Mouse (Mus musculus) CH12.LX (cell line): Measurements from ENCODE around the gene Galnt17. TPM values are rescaled to one million over a fixed set of nuclear protein-coding genes. Genes with fewer than 3 reads are reported as not detected.

Experiments
- DNase-seq: peaks from one replicate; pipeline ENCODE4 v3.0.0-alpha.2; 2013; ENCODE audit errors: extremely low read depth
- H3K27ac ChIP-seq: 2 replicates; pipeline ENCODE4 v1.5.1; 2012; ENCODE audit warnings: low read depth, mild to moderate bottlenecking, control low read depth, moderate library complexity; ENCODE audit not compliant: insufficient read depth
- H3K27me3 ChIP-seq: replicated peaks from 2 replicates; pipeline ENCODE3; 2012; ENCODE audit warnings: inconsistent platforms
- H3K36me3 ChIP-seq, 2 experiments: replicated peaks in 1 of 2; 2 replicates each; pipeline versions ENCODE3 to v1.6.1; 2012; ENCODE audit warnings: inconsistent platforms in 1 of 2, low read length in 1 of 2, mild to moderate bottlenecking in 1 of 2, mixed read lengths in 1 of 2, moderate library complexity in 1 of 2; ENCODE audit not compliant: control insufficient read depth in 1 of 2, insufficient read depth in 1 of 2
- H3K4me1 ChIP-seq, 2 experiments: 2 replicates each; pipeline ENCODE4 v1.6.1; 2012; ENCODE audit warnings: inconsistent platforms in 1 of 2, moderate library complexity in 1 of 2; ENCODE audit not compliant: insufficient read depth in 2 of 2, control insufficient read depth in 1 of 2
- H3K4me2 ChIP-seq: 2 replicates; pipeline ENCODE4 v1.6.1; 2012; ENCODE audit warnings: low read depth, mild to moderate bottlenecking, control low read depth; ENCODE audit not compliant: poor library complexity, insufficient read depth, severe bottlenecking
- H3K4me3 ChIP-seq, 3 experiments: fragments of 150-350 bp in 1 of 3; sonication (generic) in 1 of 3; replicated peaks in 1 of 3; 2 replicates each; pipeline versions ENCODE3 to v1.5.1; 2011 to 2012; ENCODE audit warnings: low read depth in 2 of 3, low read length in 2 of 3, mild to moderate bottlenecking in 2 of 3, moderate library complexity in 2 of 3, control low read depth in 1 of 3, improper control_type of control experiment in 1 of 3, inconsistent platforms in 1 of 3, mixed read lengths in 1 of 3; ENCODE audit not compliant: poor library complexity in 1 of 3
- H3K79me2 ChIP-seq: replicated peaks from 2 replicates; pipeline ENCODE4 v1.6.1; 2012; ENCODE audit warnings: mild to moderate bottlenecking, moderate library complexity; ENCODE audit not compliant: control insufficient read depth, poor library complexity, insufficient read depth, severe bottlenecking; ENCODE audit errors: extremely low read depth
- H3K9ac ChIP-seq: 2 replicates; pipeline ENCODE4 v1.6.1; 2012; ENCODE audit warnings: low read depth, mild to moderate bottlenecking, control low read depth, moderate library complexity; ENCODE audit not compliant: insufficient read depth
- H3K9me3 ChIP-seq: replicated peaks from 2 replicates; pipeline ENCODE3; 2012; ENCODE audit warnings: low read length, inconsistent platforms, mixed read lengths
- ELF1 ChIP-seq: IDR thresholded peaks from 2 replicates; pipeline ENCODE4 v1.6.1; 2014; ENCODE audit warnings: low read depth, mild to moderate bottlenecking, inconsistent platforms, low read length, improper control_type of control experiment
- EP300 ChIP-seq: IDR thresholded peaks from 2 replicates; pipeline ENCODE4 v1.6.1; 2011; ENCODE audit warnings: low read length, improper control_type of control experiment
- HCFC1 ChIP-seq: IDR thresholded peaks from 2 replicates; pipeline ENCODE4 v1.6.1; 2012; ENCODE audit warnings: low read depth, mild to moderate bottlenecking, inconsistent platforms, low read length, improper control_type of control experiment
- JUN ChIP-seq: IDR thresholded peaks from 2 replicates; pipeline ENCODE4 v1.6.1; 2011; ENCODE audit warnings: low read depth, mild to moderate bottlenecking, low read length, improper control_type of control experiment, moderate library complexity; ENCODE audit not compliant: insufficient read depth
- JUND ChIP-seq: conservative IDR thresholded peaks from 2 replicates; pipeline ENCODE4 v1.6.1; 2011; ENCODE audit warnings: low read depth, low read length, improper control_type of control experiment
- KAT2A ChIP-seq: IDR thresholded peaks from 2 replicates; pipeline ENCODE4 v1.6.1; 2012; ENCODE audit warnings: low read length, improper control_type of control experiment, inconsistent platforms; ENCODE audit not compliant: insufficient replicate concordance
- MXI1 ChIP-seq: IDR thresholded peaks from 2 replicates; pipeline ENCODE4 v1.6.1; 2011; ENCODE audit warnings: mild to moderate bottlenecking, low read depth, low read length, improper control_type of control experiment
- MYC ChIP-seq: IDR thresholded peaks from 2 replicates; pipeline ENCODE4 v1.6.1; 2011; ENCODE audit warnings: low read depth, mild to moderate bottlenecking, improper control_type of control experiment, low read length
- NRF1 ChIP-seq: IDR thresholded peaks from 2 replicates; pipeline ENCODE4 v1.6.1; 2014; ENCODE audit warnings: low read depth, mild to moderate bottlenecking, inconsistent platforms, low read length, improper control_type of control experiment, moderate library complexity
- PAX5 ChIP-seq: IDR thresholded peaks from 2 replicates; pipeline ENCODE4 v1.6.1; 2012; ENCODE audit warnings: low read length, inconsistent platforms, mixed read lengths
- SMC3 ChIP-seq: IDR thresholded peaks from 2 replicates; pipeline ENCODE4 v1.6.1; 2011; ENCODE audit warnings: low read depth, low read length, improper control_type of control experiment
- TCF12 ChIP-seq: IDR thresholded peaks from 2 replicates; pipeline ENCODE4 v1.6.1; 2014; ENCODE audit warnings: low read depth, mild to moderate bottlenecking, inconsistent platforms, low read length, improper control_type of control experiment
- UBTF ChIP-seq: IDR thresholded peaks from 2 replicates; pipeline ENCODE4 v1.6.1; 2012; ENCODE audit warnings: low read depth, mild to moderate bottlenecking, inconsistent platforms, low read length, improper control_type of control experiment, moderate library complexity
- USF1 ChIP-seq: IDR thresholded peaks from 2 replicates; pipeline ENCODE4 v1.6.1; 2014; ENCODE audit warnings: low read depth, mild to moderate bottlenecking, inconsistent platforms, low read length, improper control_type of control experiment
- USF2 ChIP-seq: conservative IDR thresholded peaks from 2 replicates; pipeline ENCODE4 v1.6.1; 2011; ENCODE audit warnings: low read depth, low read length, improper control_type of control experiment
- ZMIZ1 ChIP-seq: IDR thresholded peaks from 2 replicates; pipeline ENCODE4 v1.6.1; 2012; ENCODE audit warnings: low read depth, mild to moderate bottlenecking, inconsistent platforms, low read length, improper control_type of control experiment
- ZNF384 ChIP-seq: IDR thresholded peaks from 2 replicates; pipeline ENCODE4 v1.6.1; 2012; ENCODE audit warnings: low read depth, low read length, improper control_type of control experiment, inconsistent platforms
- dilution Hi-C: fragments of 300-500 bp; cut with MboI; formaldehyde crosslinking; loops from 2 replicates; pipeline ENCODE4 v1.14.3; 2020; ENCODE audit warnings: low sequenced_read_pairs; ENCODE audit not compliant: extremely low pct_unique_long_range_greater_than_20kb, extremely low pct_ligation_motif_present
- in situ Hi-C: fragments of 300-500 bp; cut with MboI; formaldehyde crosslinking; loops from 3 replicates; pipeline ENCODE4 v1.14.3; 2019; ENCODE audit warnings: low sequenced_read_pairs, low pct_ligation_motif_present, low pct_unique_long_range_greater_than_20kb, mixed read lengths
- polyA plus RNA-seq: library from polyadenylated mRNA; unstranded; fragments of >175 nt; gene quantifications from 2 replicates; pipeline ENCODE4 v1.2.1, GENCODE M21; 2012; ENCODE audit warnings: low read depth; ENCODE audit not compliant: insufficient read length
- total RNA-seq, 2 experiments: library from RNA; depleted of rRNA; stranded (reverse); fragments of 300-350 nt in 1 of 2; fragments of >200 nt in 1 of 2; gene quantifications; 2 replicates each; pipeline ENCODE4 v1.2.3; 2012 to 2014

Galnt17 gene
- total RNA-seq (2012; rRNA removed) (not detected in 2 replicates), total RNA-seq (2014; rRNA removed) (not detected in 2 replicates), polyA plus RNA-seq (0.09 TPM in 1 of 2 replicates, not detected in the other)

- in situ Hi-C loops (no loop called here), dilution Hi-C loops (no loop called here)
- no peak within 1 kb of the TSS for H3K4me3 ChIP-seq
- no peak within 1 kb of the TSS for H3K4me2 ChIP-seq
- H3K36me3 ChIP-seq = no peaks in the 10 kb centered on the region
- H3K9me3 ChIP-seq = peaks cover 82% of the 10 kb centered on the region
- H3K79me2 ChIP-seq = no peaks in the 10 kb centered on the region
- H3K4me1 ChIP-seq = no peaks in the 10 kb centered on the region
- no peak for DNase-seq
- H3K27me3 ChIP-seq = no peaks in the 10 kb centered on the region
- H3K27ac ChIP-seq = no peak within 1 kb of the TSS
- H3K9ac ChIP-seq = no peak within 1 kb of the TSS
- TF ChIP-seq TCF12 (no peak), ELF1 (no peak)
These were observed at the start of gene Galnt17 for GRCm38 (mm10) chr5:131308397-131308796. Gene Galnt17, minus strand, starts transcription at chr5:131308497.

GRCm38 (mm10) chr5:131334536-131334935 is 26.2 kb upstream of the Galnt17 start:
- no peak overlapping the region for H3K27ac ChIP-seq
- in situ Hi-C loops (no loop called here), dilution Hi-C loops (no loop called here)
- no peak overlapping the region for H3K4me2 ChIP-seq
- no peaks in the 10 kb centered on the region for H3K36me3 ChIP-seq
- no peaks in the 10 kb centered on the region for H3K4me1 ChIP-seq
- no peak for DNase-seq
- peaks cover 67% of the 10 kb centered on the region for H3K9me3 ChIP-seq
- H3K4me3 ChIP-seq = no peak overlapping the region
- H3K79me2 ChIP-seq = no peaks in the 10 kb centered on the region
- H3K27me3 ChIP-seq = no peaks in the 10 kb centered on the region
- TF ChIP-seq MYC (no peak), UBTF (no peak), USF2 (no peak), ZNF384 (no peak), JUND (no peak), JUN (no peak), SMC3 (no peak), KAT2A (no peak), PAX5 (no peak), USF1 (no peak), HCFC1 (no peak), MXI1 (no peak), EP300 (no peak), NRF1 (no peak), ZMIZ1 (no peak)
- no peak overlapping the region for H3K9ac ChIP-seq
